Mouse (Mus musculus) brain, embryonic 14.5 days (tissue): ENCODE measurements around the gene Carmil1. TPM values are rescaled to one million over a fixed set of nuclear protein-coding genes. Genes with fewer than 3 reads are reported as not detected.

ENCODE experiments used
- DNase-seq: peaks from one replicate; pipeline ENCODE4 v3.0.0-alpha.2; 2011; ENCODE audit warnings: low read depth
- CTCF ChIP-seq: fragments of 200-500 bp; IDR thresholded peaks from 2 replicates; pipeline ENCODE4 v1.5.1; 2012; ENCODE audit warnings: inconsistent platforms, mild to moderate bottlenecking, moderate library complexity, borderline replicate concordance; ENCODE audit not compliant: insufficient read depth, insufficient read length; ENCODE audit errors: extremely low read depth
- POLR2A ChIP-seq: fragments of 200-500 bp; IDR thresholded peaks from 2 replicates; pipeline ENCODE4 v1.6.1; 2012; ENCODE audit warnings: mild to moderate bottlenecking, inconsistent platforms, borderline replicate concordance; ENCODE audit not compliant: poor library complexity, insufficient read depth, insufficient read length, severe bottlenecking; ENCODE audit errors: extremely low read depth
- polyA plus RNA-seq: library from polyadenylated mRNA; depleted of rRNA; stranded (reverse); fragments of >200 nt; gene quantifications from 2 replicates; pipeline ENCODE4 v1.2.3, GENCODE M21; 2012

Carmil1 gene
- polyA plus RNA-seq, 1 experiment = 20.1 TPM

DNA sequence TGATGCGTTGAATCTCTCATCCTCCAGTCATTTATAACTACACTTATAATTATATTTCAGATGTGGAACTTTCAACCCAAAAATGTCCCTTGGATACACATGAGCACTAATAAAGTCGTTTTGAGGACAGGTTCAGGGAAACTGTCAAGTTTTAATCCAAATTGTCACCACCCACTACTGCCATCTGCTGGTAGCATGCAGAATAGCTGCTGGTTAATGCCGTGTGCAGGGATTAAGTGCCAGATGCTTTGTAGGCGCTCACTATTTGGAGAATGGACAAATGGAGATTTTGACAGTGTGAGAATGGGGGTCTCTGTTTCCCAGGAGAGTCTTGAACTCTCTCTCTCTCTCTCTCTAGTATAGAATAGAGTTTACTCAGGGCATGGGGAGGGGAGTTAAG is 16.7 kb upstream of the Carmil1 start:
- TF ChIP-seq POLR2A (no peak), CTCF (peak; percentile 88)
- peak; percentile 78 for DNase-seq

DNA sequence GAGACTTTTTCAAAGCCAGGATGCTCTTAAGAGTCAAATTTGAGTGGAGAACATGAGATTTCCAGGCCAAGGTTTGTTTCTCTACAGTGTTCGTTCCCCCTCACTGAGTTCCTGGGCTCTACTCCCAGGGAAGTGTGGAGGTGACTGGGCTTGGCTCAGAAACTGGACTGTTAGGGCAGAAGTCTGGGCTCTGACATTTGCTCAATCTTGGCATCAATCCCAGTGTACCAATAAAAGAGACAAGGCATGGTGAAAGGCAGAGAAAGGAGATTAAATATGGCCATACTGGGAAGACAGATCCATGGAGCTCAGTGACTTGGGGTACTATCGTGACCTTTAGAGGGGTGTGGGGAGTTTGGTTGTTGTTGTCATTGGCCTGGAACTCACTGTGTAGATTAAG is 6.8 kb upstream of the Carmil1 start:
- no peak for TF ChIP-seq POLR2A
- TF ChIP-seq CTCF = no peak
- DNase-seq = no peak

DNA sequence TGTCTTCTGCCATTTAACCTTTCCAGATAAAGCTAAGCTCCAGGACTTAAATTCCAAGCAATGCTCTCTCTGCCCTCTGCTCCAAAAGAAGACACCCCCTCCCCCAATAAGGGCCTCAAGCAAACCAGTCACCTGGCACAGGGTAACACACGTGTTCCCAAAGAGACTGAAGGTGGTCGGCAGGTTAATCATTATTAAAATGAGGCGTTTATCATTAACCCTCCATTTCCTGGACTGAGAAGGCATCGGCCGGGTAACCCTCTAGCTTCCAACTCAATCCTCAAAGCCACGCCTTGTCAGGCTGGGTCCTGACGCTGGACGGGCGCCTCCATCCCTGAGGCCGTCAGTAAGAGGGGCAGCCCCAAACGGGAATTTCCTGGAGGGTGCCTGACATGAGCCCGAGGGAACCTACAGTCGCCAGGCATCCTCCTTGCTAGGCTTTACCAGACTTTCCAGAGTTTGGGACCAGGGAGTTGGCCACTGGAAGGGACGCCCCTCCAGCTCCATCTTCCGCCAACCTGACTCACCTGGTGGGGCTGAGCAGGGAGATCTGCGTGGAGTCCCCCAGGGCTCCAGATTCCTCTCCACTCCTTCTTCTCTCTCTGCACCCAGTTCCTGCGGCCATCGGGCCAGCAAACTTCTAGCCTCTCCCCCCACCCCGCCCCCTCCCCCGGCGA is 695 bp downstream of the Carmil1 start:
- peak; percentile 26 for DNase-seq

GRCm38 (mm10) chr13:24279407-24279761 is 1.2 kb downstream of the Carmil1 start:
- peak; percentile 13 for DNase-seq
- TF ChIP-seq POLR2A = no peak

More for the DNA sequence above, 695 bp downstream of the Carmil1 start:
- TF ChIP-seq POLR2A (no peak), CTCF (no peak)

GRCm38 (mm10) chr13:24272740-24273377 is 7.7 kb downstream of the Carmil1 start:
- no peak for DNase-seq
- no peak for TF ChIP-seq POLR2A
- no peak for TF ChIP-seq CTCF

GRCm38 (mm10) chr13:24269100-24269465 is 11.5 kb downstream of the Carmil1 start:
- no peak for DNase-seq
- no peak for TF ChIP-seq POLR2A
- TF ChIP-seq CTCF = no peak

GRCm38 (mm10) chr13:24268355-24269099 is 12.1 kb downstream of the Carmil1 start:
- TF ChIP-seq POLR2A (no peak), CTCF (no peak)
- peak; percentile 29 for DNase-seq

DNA sequence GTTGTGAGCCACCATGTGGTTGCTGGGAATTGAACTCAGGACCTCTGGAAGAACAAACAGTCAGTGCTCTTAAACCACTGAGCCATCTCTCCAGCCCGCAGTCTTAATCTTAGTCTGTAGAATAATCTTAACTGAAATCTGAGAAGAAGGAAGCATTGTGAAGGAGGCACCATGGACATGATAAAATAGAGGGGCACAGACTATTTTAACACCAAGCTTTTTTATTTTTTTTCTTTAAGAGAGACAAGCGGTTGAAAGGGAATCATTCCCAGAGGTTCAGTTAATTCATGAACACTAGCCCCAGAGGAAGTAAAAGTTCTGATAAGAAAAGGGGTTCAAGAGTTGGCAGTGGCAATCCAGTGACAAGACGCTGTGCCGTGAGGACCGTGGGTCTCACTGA is 15.8 kb downstream of the Carmil1 start:
- TF ChIP-seq POLR2A = no peak
- no peak for TF ChIP-seq CTCF
- DNase-seq = no peak

- TF ChIP-seq CTCF = no peak
- no peak for DNase-seq
Measured at GRCm38 (mm10) chr13:24263560-24263959, 17.0 kb downstream of the Carmil1 start.

DNA sequence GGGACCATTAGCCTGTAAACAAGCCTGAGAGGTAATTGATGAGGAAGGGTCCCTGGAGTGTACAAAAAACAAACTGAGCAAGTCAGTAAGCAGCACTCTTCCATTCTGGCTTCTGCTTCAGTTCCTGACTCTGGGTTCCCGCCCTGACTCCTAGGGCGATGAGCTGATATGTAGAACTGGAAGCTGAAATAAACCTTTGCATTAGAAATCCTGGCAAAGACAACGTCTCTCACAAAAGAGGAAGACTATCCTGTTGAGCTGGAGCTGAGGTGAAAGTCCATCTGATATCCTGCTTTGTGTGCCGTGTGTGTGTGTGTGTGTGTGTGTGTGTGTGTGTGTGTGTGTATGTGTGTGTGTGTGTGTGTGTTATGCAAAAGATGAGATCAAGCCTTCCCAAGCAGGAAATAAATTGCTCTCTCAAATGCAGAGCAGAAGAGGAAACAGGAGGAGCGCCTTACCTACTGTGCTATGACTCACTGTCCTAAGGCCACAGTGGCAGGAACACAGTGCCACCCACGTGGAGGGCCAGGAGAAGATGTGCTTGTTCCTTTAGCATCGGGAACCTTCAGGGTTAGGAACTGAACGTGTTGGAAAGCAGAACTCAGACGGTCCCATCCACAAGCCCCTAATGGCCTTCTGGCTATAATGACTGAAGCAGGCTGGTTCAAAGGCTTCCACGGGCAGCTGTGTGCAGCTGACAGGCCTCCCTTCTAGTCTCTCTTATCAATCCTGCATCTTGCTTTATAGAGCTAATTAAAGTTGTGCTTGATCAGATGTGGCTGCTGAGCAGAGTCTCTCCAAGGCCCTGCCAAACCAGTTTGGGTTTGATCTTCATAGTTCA is 19.6 kb downstream of the Carmil1 start:
- no peak for DNase-seq
- TF ChIP-seq CTCF = no peak
- no peak for TF ChIP-seq POLR2A

GRCm38 (mm10) chr13:24257809-24258208 is 22.8 kb downstream of the Carmil1 start:
- TF ChIP-seq POLR2A (no peak), CTCF (no peak)
- DNase-seq = no peak

DNA sequence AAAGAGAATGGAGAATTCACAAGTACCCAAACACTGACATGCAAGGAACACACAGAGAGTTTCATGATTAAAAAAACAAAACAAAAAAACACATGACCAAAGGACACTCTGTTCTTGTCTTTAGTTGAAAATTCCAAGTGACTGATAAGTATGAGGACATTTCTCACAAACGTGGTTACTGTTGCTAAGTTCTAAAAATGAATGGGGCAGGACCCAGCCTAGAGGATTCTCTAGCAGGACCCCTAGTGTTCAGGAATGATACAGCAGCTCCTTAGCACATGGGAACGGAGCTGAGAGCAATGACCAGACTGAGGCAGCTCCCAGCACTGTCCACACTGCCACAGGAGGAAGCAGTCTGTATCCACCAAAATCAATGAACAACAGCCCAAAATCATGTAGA is 26.6 kb downstream of the Carmil1 start:
- TF ChIP-seq CTCF (peak; percentile 45; the same call in 1 of the 2 replicates), POLR2A (no peak)
- DNase-seq = peak; percentile 31

DNA sequence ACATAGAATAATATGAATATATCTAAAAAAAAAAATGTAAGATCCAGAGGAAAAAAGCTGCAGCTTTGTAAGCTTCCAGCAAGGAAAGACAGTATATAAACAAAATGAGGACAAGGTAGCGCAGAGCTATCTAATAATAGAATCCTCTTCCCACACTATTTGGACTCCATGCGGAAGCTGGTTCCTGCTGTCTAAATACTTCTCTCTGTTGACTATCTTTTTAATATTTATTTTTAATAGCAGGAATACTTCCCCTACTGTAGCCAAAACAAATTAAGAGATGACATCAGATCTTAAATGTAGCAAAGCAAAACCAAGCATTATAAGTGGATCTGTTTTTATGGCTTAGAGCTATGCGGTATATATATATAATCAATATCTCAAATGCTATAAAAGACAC is 27.0 kb downstream of the Carmil1 start:
- DNase-seq = no peak
- TF ChIP-seq POLR2A (no peak), CTCF (no peak)
